8 mouse cellular contexts compared by ENCODE assay signal in the genomic region with DNA sequence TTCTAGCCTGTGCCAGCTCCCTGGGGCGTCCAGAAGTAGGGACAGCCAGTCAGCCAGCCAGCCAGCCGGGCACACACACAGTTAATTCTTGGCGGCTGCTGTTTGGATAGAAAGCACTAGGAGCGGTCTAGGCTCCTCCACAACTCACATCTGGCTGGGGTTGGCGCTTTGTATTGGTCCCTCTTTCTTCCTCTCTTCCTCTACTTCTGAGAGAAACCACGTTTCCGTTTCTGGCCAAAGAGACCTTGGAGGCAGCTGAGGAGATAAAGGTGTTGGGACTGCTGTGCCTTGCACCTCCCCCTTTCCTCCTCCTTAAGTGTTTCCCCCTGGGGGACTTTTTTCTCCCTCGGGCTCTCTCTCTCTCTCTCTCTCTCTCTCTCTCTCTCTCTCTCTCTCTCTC. TPM values are rescaled to one million over a fixed set of nuclear protein-coding genes. Genes with fewer than 3 reads are reported as not detected.
DNase-seq lines count a peak whose midpoint lies in the region; ATAC-seq lines count a peak whose summit lies in the region.

C1qtnf1 (plus strand) TSS at position 218 of the 400 bp plus-strand sequence.

- no peak within 1 kb of the TSS for H3K4me3 ChIP-seq in forebrain, embryonic 11.5 days (ENCODE audit: low read depth, low read length)
- H3K4me3 ChIP-seq in hindbrain, embryonic 10.5 days: peak within 1 kb of the TSS; percentile 38
- peak within 1 kb of the TSS; percentile 14; the same call in 1 of the 2 replicates for H3K4me3 ChIP-seq in midbrain, embryonic 12.5 days

- peaks cover 13% of the 10 kb centered on the region; the same call in 1 of the 2 replicates for H3K4me1 ChIP-seq in forebrain, embryonic 11.5 days (replicated peaks; ENCODE audit: control insufficient read depth, insufficient read depth, low read length)
- peaks cover 71% of the 10 kb centered on the region for H3K4me1 ChIP-seq in hindbrain, embryonic 10.5 days (replicated peaks)
- peaks cover 28% of the 10 kb centered on the region for H3K4me1 ChIP-seq in midbrain, embryonic 12.5 days

- H3K4me2 ChIP-seq in forebrain, embryonic 11.5 days (ENCODE audit: low read depth, low read length, severe bottlenecking): peak within 1 kb of the TSS; percentile 37
- H3K4me2 ChIP-seq in midbrain, embryonic 12.5 days (replicated peaks): peak within 1 kb of the TSS; percentile 38

- peak within 1 kb of the TSS; percentile 20; the same call in 1 of the 2 replicates for H3K9ac ChIP-seq in forebrain, embryonic 11.5 days (ENCODE audit: low read length)
- no peak within 1 kb of the TSS for H3K9ac ChIP-seq in midbrain, embryonic 12.5 days (replicated peaks)

- 0 out of 2 replicates have a peak, but pooled peaks cover 2% of the 10 kb centered on the region for H3K27me3 ChIP-seq in forebrain, embryonic 11.5 days (ENCODE audit: control insufficient read depth, insufficient read depth, low read length)
- H3K27me3 ChIP-seq in hindbrain, embryonic 10.5 days (ENCODE audit: insufficient read depth, poor library complexity, severe bottlenecking): peaks cover 34% of the 10 kb centered on the region
- H3K27me3 ChIP-seq in midbrain, embryonic 12.5 days: peaks cover 46% of the 10 kb centered on the region

- H3K9me3 ChIP-seq in forebrain, embryonic 11.5 days (ENCODE audit: control insufficient read depth, low read length): no peaks in the 10 kb centered on the region
- no peaks in the 10 kb centered on the region for H3K9me3 ChIP-seq in hindbrain, embryonic 10.5 days
- H3K9me3 ChIP-seq in midbrain, embryonic 12.5 days: no peaks in the 10 kb centered on the region

- DNase-seq in urinary bladder, postnatal 14 days (ENCODE audit: low spot score): peak; percentile 47
- DNase-seq in urinary bladder, postnatal 10 days (ENCODE audit: low spot score): no peak
- no peak for DNase-seq in forebrain, embryonic 11.5 days (ENCODE audit: low spot score)
- DNase-seq in hindbrain, embryonic 10.5 days (ENCODE audit: low spot score): peak; percentile 20
- DNase-seq in natural killer cell, adult 2 months (ENCODE audit: low spot score in 2 of 2): no peak
- no peak for DNase-seq in cerebellum, postnatal 36 days

- no peaks in the 10 kb centered on the region for H3K36me3 ChIP-seq in forebrain, embryonic 11.5 days (ENCODE audit: control insufficient read depth, insufficient read depth, low read length)
- H3K36me3 ChIP-seq in hindbrain, embryonic 10.5 days: no peaks in the 10 kb centered on the region
- H3K36me3 ChIP-seq in midbrain, embryonic 12.5 days: no peaks in the 10 kb centered on the region

- 2% methylated on average over 8 of the region's 8 CpGs for WGBS in forebrain, embryonic 11.5 days
- WGBS in hindbrain, embryonic 10.5 days: 1% methylated on average over 8 of the region's 8 CpGs
- 4% methylated on average over 8 of the region's 8 CpGs for WGBS in midbrain, embryonic 12.5 days

- H3K27ac ChIP-seq in forebrain, embryonic 11.5 days (ENCODE audit: low read depth, low read length): no peak within 1 kb of the TSS
- peak within 1 kb of the TSS; percentile 67 for H3K27ac ChIP-seq in hindbrain, embryonic 10.5 days
- H3K27ac ChIP-seq in midbrain, embryonic 12.5 days (replicated peaks): no peak within 1 kb of the TSS

- ATAC-seq in forebrain, embryonic 11.5 days (replicated peaks; ENCODE audit: low FRiP score): no peak
- no peak for ATAC-seq in midbrain, embryonic 12.5 days (ENCODE audit: low FRiP score, low read depth)
- no peak for ATAC-seq in megakaryocyte-erythroid progenitor cell, adult 5-6 weeks (replicated peaks; ENCODE audit: low FRiP score, low TSS enrichment, poor library complexity, severe bottlenecking)

RNA-seq across cellular contexts. Expression of gene C1qtnf1, which starts in this region (rescaled TPM):
- 2.0 and 2.3 TPM in 2 replicates for polyA plus RNA-seq in forebrain, embryonic 11.5 days (2014; fragmentation: Nextera tagmentation; extraction: Ambion mirVana)
- 1.8 and 2.0 TPM in 2 replicates for polyA plus RNA-seq in hindbrain, embryonic 10.5 days (2016; fragmentation: Nextera tagmentation; extraction: Ambion mirVana)
- polyA plus RNA-seq in midbrain, embryonic 12.5 days (2016; fragmentation: Nextera tagmentation; extraction: Ambion mirVana): 2.7 and 3.3 TPM in 2 replicates
- total RNA-seq in megakaryocyte-erythroid progenitor cell, adult 5-6 weeks (2014; fragmentation: Nextera tagmentation): not detected in 2 replicates
- total RNA-seq in megakaryocyte-erythroid progenitor cell, adult 5-6 weeks (2017): not detected in 2 replicates

Comparison
In these comparisons a context has a peak if more than half of its experiments do, and no peak if none do; other contexts are left out.
1. DNase-seq: peak in urinary bladder, postnatal 14 days (single experiment) and hindbrain, embryonic 10.5 days (single experiment); none in urinary bladder, postnatal 10 days (single experiment), forebrain, embryonic 11.5 days (single experiment), natural killer cell, adult 2 months (0 of 2) and cerebellum, postnatal 36 days (0 of 2).